Mouse (Mus musculus) naive thymus-derived CD4-positive, alpha-beta T cell, adult 2 months (primary cell): ENCODE results near the gene Hagh.

Source experiments
- DNase-seq: peaks from one replicate; pipeline ENCODE4 v3.0.0-alpha.2; 2011; ENCODE audit warnings: low read depth

The Hagh gene

GRCm38 (mm10) chr17:24850065-24850772 is 10.3 kb downstream of the Hagh start, which contains the start of gene Fahd1:
TSS of gene Fahd1 (minus strand) at chr17:24850364.
- peak; percentile 97 for DNase-seq

GRCm38 (mm10) chr17:24850773-24851127 is 10.8 kb downstream of the Hagh start:
- no peak for DNase-seq

GRCm38 (mm10) chr17:24851381-24852125 is 11.6 kb downstream of the Hagh start:
- peak; percentile 8 for DNase-seq

- no peak for DNase-seq
Observed at GRCm38 (mm10) chr17:24855838-24856464, 16.0 kb downstream of the Hagh start.

GRCm38 (mm10) chr17:24856589-24856988 is 16.6 kb downstream of the Hagh start:
- DNase-seq = no peak

GRCm38 (mm10) chr17:24857831-24858470 is 18.0 kb downstream of the Hagh start:
- DNase-seq = no peak

GRCm38 (mm10) chr17:24858967-24859366 is 19.0 kb downstream of the Hagh start:
- no peak for DNase-seq

- no peak for DNase-seq
Observed at GRCm38 (mm10) chr17:24860076-24860475, 20.1 kb downstream of the Hagh start.

GRCm38 (mm10) chr17:24861785-24862184 is 21.8 kb downstream of the Hagh start:
- no peak for DNase-seq

GRCm38 (mm10) chr17:24865776-24866175 is 25.8 kb downstream of the Hagh start, which contains the start of gene Igfals:
TSS of gene Igfals (plus strand) at chr17:24865997.
- no peak for DNase-seq

- DNase-seq = no peak
Observed at GRCm38 (mm10) chr17:24867914-24868313, 28.0 kb downstream of the Hagh start.

- DNase-seq = no peak
Observed at GRCm38 (mm10) chr17:24873695-24874404, 33.9 kb downstream of the Hagh start.

GRCm38 (mm10) chr17:24874405-24874745 is 34.4 kb downstream of the Hagh start:
- DNase-seq = no peak

- DNase-seq = no peak
Observed at GRCm38 (mm10) chr17:24874989-24875388, 35.0 kb downstream of the Hagh start.

- DNase-seq = no peak
Observed at GRCm38 (mm10) chr17:24877336-24878116, 37.6 kb downstream of the Hagh start.

- DNase-seq = no peak
Observed at GRCm38 (mm10) chr17:24878117-24878397, 38.1 kb downstream of the Hagh start.

- DNase-seq = no peak
Observed at GRCm38 (mm10) chr17:24878531-24878930, 38.6 kb downstream of the Hagh start.

- DNase-seq = peak; percentile 50
Observed at GRCm38 (mm10) chr17:24881738-24882440, 41.9 kb downstream of the Hagh start.

GRCm38 (mm10) chr17:24884391-24884790 is 44.4 kb downstream of the Hagh start:
- DNase-seq = no peak

GRCm38 (mm10) chr17:24885356-24886133 is 45.6 kb downstream of the Hagh start:
- DNase-seq = no peak
